Mouse (Mus musculus) monocyte, adult 2 months (primary cell): ENCODE data around the gene Mctp2.

Experiments
- DNase-seq, 2 experiments: peaks; one replicate each; pipeline ENCODE4 v3.0.0; 2022; ENCODE audit warnings: low spot score in 2 of 2, low read depth in 1 of 2

The Mctp2 gene

GRCm38 (mm10) chr7:72306382-72306841 lies at the start of gene Mctp2:
Mctp2 (minus strand) TSS chr7:72306608.
- DNase-seq = no peak

DNA sequence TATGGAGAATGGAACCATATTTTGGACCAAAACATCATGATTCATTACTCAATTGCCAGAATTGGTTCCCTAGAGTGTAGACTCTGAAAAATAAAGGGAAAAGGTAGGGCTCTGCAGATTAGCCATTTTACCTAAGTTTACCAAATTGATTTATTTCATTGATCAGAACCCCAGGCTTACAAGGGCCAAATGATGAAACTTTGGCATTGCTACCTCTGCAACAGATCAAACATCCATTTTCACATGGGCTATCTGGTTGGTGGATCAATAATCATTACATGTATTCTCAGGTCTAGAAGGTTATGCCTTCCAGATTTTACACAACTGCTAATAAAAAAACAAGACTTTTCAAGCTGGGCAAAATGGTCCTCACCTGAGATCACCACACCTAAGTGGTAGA lies 39.5 kb upstream of the Mctp2 start:
- no peak for DNase-seq

- no peak for DNase-seq
These were observed 37.3 kb upstream of the Mctp2 start for GRCm38 (mm10) chr7:72343751-72344150.

GRCm38 (mm10) chr7:72342822-72343221 lies 36.4 kb upstream of the Mctp2 start:
- DNase-seq = no peak

GRCm38 (mm10) chr7:72325961-72326360 lies 19.6 kb upstream of the Mctp2 start:
- DNase-seq = no peak

DNA sequence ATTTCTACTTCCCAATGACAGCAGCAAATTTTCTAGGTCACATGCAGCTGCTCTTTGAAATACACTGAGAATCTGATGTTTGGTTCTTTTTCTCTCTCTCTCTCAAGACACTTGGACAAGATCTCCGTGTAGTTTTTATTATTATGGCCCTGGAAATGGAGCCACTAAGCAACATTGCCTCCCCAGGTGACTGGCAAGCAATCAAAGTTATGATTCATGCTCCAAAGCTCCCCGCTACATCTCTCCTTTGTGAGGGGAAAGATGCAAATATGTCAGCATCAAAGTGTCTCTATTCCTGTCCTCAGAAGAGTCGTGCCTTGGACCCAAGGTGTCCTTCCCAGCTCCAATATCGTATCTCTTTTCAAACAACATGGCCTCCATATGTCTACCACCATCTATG lies 14.5 kb upstream of the Mctp2 start:
- no peak for DNase-seq

- DNase-seq = no peak
These were observed 14.0 kb upstream of the Mctp2 start for GRCm38 (mm10) chr7:72320441-72320840.

DNA sequence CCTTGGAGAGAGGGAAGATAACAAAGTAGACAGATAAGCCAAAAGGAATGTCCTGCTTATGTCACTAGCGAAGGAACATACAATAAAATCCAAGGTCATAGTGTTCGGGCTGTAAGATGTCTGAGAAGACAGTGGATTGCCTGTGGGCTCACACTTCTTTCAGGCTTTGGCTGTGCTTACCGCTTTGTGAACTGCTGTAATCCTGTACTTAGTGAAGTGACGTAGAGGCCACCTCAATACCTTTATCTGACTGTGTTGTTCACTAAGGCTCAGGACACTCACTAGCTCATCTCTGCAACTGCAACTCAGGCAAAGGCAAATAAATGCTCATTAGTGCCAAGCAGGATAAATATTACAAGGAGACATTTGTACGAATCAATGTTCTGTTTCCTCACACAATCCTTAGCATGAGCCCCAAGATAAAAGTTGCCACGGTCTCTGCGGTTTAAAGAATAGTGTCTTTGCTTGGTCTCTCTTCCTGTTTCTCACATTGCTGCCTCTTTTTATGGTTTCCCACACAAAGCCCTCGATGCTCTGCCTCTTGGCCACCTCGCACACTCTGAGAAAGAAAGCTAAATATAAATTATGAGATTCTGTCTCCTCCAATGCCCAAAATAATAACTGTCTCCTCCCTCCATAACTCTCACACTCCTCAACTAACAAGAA lies 8.1 kb upstream of the Mctp2 start:
- no peak for DNase-seq

GRCm38 (mm10) chr7:72313908-72314307 lies 7.5 kb upstream of the Mctp2 start:
- no peak for DNase-seq

DNA sequence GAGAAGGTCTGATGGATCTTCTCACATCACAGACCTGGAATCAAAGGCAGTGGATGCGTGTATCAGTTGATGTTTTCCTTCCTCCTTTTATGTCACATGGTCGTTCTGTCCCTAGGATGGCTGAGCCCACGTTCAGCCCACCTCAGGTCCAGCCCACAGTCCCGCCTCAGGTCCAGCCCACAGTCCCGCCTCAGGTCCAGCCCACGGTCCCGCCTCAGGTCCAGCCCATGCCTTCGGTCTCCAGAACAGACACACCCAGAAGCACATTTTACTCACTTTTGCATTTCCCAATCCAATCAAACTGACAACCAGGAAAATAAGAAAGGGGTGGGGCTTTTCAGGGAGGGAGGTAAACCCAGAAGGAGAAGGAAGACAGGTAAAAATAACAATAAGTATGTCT lies 5.2 kb upstream of the Mctp2 start:
- DNase-seq = no peak

GRCm38 (mm10) chr7:72308078-72308477 lies 1.7 kb upstream of the Mctp2 start:
- DNase-seq = no peak

DNA sequence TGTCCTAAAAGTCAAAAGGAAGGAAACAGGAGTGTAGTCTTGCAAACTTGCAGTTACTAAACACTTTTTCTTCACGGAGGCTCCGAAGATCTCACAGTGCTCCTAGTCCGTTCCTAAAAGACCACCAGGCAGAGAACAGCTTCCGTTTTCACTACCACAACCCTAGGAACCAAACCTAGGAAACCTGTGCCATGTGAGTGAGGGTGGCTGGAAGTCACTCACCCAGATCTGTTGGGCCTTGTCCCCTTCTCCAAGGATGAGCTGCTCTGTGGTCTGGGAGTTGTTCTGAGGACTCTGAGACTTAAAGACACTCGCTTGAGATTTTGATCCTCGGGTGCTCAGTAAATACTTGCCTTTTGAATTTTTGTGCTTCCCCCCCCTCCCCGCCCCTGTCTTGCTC lies 439 bp upstream of the Mctp2 start:
- no peak for DNase-seq

- no peak for DNase-seq
These were observed 437 bp downstream of the Mctp2 start for GRCm38 (mm10) chr7:72305971-72306370.

- no peak for DNase-seq
These were observed 4.7 kb downstream of the Mctp2 start for GRCm38 (mm10) chr7:72301667-72302066.

- no peak for DNase-seq
These were observed 6.7 kb downstream of the Mctp2 start for GRCm38 (mm10) chr7:72299726-72300125.

GRCm38 (mm10) chr7:72297013-72297412 lies 9.4 kb downstream of the Mctp2 start:
- no peak for DNase-seq

- no peak for DNase-seq
These were observed 10.2 kb downstream of the Mctp2 start for GRCm38 (mm10) chr7:72296171-72296570.

- no peak for DNase-seq
These were observed 11.5 kb downstream of the Mctp2 start for GRCm38 (mm10) chr7:72294886-72295285.

GRCm38 (mm10) chr7:72293784-72294538 lies 12.4 kb downstream of the Mctp2 start:
- no peak for DNase-seq

GRCm38 (mm10) chr7:72292232-72292913 lies 14.0 kb downstream of the Mctp2 start:
- DNase-seq = no peak

GRCm38 (mm10) chr7:72280721-72281120 lies 25.7 kb downstream of the Mctp2 start:
- no peak for DNase-seq

GRCm38 (mm10) chr7:72278412-72278811 lies 28.0 kb downstream of the Mctp2 start:
- DNase-seq = no peak
